Mouse (Mus musculus) v-Abl transformed pro-B cells (cell line): Measurements from ENCODE around the gene Cnbd2.

Source experiments
- in situ Hi-C, 2 experiments: fragments of 400-800 bp; cut with MboI; formaldehyde crosslinking; loops; one replicate each; pipeline ENCODE4 v1.15.1; 2025; ENCODE audit not compliant: unreplicated experiment in 2 of 2

Gene Cnbd2

DNA sequence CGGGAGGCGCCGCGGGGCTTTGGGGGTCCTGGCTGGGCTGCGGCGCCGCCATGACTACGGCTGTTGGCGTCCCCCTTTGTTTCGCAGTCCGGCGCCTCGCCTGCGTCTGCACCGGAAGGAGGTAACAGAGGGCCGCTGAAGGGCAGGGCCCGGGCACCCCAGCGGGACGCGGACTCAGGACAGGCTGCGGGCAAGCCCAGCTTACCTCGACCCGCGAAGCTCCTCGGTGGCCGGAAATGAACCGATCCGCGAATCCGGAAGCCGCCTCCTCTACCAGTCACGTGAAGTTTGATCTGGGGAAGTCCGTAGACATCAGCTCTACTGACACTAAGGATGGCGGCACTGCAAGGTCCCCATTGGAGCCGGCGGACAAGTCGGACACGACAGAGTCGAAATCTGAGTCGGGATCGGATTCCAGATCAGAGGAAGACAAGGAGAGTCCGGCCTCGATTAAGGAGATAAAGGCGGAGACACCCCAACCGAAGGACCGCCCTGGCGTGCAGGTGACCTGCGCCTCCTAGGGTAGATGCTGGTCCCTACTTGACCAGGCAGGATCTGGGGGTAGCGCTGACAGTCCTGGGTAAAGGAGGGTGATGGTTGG, at the start of gene Cnbd2, which contains the start of gene Scand1:
Gene Cnbd2 (plus strand): TSS at position 3 of the 601 bp plus-strand sequence.
Gene Scand1 (minus strand): TSS at position 408 of the 601 bp plus-strand sequence.
- in situ Hi-C loops, result loop anchor here (5.0 to 10.0 kb wide), 2 partner anchors 90 to 92 kb away; no protein-coding TSS in a partner anchor

DNA sequence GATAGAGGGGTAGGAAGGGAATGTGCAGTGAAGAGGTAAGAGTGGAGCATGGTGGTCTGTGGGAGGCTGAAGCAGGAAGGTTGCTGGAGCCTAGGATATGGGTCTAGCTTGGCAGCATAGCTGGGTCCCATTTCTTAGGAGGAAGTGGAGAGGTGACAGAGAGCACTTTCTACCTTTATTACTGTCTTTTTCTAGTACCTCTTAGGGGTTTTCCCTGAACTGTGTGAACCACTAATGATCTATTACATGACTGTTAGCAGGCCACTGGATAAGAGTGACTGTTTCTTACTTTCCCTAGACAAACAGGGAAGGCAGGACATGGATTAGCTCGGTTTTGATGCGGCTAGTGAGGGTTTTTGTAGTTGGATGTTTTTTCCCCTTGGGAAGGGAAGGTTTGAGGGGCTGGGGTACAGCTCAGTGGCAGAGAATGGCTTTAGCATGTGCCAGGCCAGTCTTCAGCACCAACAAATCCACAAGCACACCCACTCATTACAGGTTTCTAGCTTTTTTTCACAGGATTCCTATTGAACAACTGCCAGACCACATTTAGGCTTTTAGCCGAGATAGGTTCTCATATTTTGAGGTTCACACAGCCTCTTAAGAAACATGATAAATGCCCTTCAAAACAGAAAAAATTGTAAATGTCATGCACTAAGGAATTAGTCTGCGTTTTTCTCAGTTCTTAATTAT, 48.8 kb upstream of the Cnbd2 start:
- in situ Hi-C loops, result loop anchor here (5.0 to 25.0 kb wide), 3 partner anchors 99 to 426 kb away; partner anchors contain the start of genes Eif6 (in 1 of the 2) and Fam83c (in 1 of the 2)

DNA sequence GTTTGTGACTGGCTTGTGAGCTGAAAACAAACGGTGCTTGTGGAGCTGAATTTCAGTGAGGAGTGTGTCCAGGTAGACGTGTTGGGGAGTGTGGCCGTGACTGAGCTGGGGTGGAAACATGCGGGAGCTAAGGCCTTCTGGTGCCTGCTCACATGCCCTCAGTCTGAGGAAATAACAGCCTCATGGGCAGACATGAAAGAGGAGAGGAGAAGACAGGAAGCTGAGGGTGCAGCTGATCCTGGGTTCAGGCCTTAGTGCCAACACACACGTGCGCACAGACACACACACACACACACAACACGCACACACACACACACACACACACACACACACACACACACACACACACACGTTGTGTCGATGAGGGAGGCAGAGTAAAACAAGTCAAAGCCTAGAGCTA, 44.5 kb upstream of the Cnbd2 start:
- in situ Hi-C loops, result loop anchor here in 1 of 2 experiments (10.0 to 25.0 kb wide), 2 partner anchors 103 to 430 kb away; partner anchors contain the start of genes Eif6 and Fam83c

DNA sequence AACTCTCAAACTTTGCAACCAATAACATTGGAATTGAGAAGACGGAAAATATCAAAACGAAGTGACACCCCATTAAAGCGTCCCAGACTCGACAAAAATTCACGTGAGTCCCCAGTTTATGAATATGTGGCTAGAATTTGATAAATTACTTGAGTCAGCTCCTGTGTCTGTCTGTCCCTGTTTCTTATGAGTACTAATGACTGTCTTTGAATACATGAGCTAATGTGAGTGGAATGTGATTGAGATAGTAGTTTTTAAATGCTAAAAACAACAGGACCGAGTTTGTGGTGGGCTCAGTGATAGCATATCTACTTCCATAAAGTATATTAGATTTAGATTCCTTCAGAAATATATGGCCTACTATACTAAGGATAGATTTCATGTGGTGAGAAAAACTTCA, 39.5 kb upstream of the Cnbd2 start:
- in situ Hi-C loops, result loop anchor here in 1 of 2 experiments (25.0 kb wide), 1 partner anchor 435 kb away; the partner anchor contains the start of genes Eif6 and Fam83c

DNA sequence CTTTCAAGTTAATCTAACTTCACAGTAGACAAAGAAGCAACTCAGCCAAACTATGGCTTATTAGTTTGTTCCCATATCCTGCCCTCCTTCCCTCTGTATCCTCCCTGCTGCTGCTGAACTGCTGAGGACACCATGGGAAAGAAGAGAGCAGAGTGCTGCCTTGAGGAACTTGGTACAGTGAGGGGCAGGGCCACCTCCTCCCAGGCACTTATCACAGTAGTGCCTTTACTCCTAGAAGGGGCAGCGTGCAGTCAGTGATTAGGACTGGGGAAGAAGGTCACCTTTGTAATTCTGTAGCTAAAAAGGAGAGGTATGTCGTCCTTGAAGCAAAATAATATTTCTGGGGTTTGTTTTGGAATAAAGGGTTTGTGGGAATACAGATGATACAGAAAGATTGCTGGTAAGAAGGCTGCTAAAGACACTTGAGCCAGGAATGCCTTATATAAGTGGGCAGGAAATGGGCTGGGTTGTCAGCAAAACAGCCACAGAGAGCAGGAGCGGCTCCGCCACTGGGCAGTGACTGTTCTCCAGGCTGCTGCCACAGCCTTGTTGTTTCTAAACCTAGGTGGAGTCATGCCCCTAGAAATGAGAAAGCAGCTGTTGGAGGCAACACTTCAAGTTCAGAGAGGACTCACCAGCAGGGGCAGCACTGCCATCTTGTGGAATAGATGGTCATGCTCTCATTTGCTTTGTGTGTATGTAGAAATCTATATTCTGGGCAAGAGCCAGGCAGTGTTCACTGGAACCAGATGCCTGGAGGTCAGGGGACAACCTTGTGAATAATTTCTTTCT, 33.7 kb upstream of the Cnbd2 start:
- in situ Hi-C loops, result no loop called here

DNA sequence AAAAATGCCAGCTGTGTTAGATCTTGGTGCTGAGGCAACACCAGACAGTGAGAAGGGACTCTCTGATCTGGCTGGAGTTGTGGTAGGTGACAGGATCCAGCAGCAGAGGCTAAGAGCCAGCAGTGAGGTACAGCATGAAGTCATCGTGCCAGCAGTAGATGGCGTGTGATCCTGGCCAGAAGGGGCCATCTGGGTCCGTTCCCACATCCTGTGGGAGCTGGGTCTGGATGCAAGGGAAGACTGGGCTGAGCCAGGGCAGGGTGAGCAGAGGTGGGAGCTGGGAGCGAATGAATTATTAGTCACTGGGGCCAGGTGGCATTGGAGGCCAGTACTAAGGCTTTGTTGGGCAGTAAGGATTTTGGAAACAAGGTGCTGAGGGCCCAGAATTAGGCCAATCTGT, 30.9 kb upstream of the Cnbd2 start:
- in situ Hi-C loops, result loop anchor here (10.0 kb wide), 3 partner anchors 326 to 436 kb away; partner anchors contain the start of genes Cep250 (in 1 of the 2), Gdf5 (in 1 of the 2) and Gm15557 (in 1 of the 2)

DNA sequence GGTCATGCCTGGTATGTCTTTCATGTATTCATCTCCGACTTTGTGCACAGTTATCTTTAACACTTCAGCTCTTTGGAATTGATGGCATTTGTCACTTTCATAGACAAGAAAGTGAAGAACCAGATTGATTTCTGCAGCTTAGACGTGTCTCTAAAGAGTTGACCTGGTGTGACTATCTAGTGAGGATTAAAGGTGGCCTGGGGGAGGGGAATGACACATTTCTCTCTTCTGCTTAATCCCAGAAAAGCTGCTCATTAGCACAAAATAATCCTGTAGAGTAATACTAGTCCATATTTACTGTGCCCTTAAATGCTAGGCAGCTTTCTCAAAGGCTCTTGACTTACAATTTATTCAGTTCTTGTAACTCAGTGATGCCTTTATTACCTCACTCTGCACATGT, 26.9 kb upstream of the Cnbd2 start:
- in situ Hi-C loops, result loop anchor here (10.0 kb wide), 3 partner anchors 330 to 440 kb away; partner anchors contain the start of genes Cep250 (in 1 of the 2), Gdf5 (in 1 of the 2) and Gm15557 (in 1 of the 2)

DNA sequence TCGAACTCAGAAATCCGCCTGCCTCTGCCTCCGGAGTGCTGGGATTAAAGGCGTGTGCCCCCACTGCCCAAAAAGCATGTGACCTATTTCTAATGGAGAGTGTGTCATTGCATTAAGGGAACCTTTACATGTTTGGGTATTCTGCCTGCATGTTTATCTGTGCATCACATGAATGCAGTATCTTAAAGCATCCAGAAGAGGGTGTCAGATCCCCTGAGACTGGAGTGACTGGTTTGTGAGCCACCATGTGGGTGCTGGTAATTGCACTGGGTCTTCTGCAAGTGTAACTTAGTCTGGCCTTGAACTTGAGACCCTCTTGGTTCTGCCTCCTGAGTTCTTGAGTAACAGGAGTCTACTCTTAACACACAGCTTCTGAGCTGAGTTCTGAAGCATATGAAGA, 25.4 kb upstream of the Cnbd2 start:
- in situ Hi-C loops, result loop anchor here (10.0 kb wide), 3 partner anchors 332 to 442 kb away; partner anchors contain the start of genes Cep250 (in 1 of the 2), Gdf5 (in 1 of the 2) and Gm15557 (in 1 of the 2)

DNA sequence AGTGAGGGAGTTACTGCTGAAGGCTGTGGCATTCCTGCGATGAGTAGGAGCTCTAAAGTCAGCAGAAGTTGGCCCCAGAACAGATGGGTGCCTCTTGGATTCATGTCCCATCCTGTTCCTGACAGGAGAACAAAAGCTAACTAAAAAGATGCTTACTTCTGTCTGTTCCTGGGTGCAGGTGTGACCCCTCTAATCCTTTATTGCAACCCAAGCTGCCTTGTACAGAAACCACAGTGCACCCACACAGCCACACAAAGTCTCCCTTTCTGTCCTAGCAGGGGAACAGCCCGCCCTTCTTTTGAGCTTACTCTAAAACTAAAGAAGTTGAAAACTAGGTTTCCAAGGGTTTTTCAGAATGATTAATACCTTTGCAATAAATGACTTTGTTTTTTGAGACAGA, 23.9 kb upstream of the Cnbd2 start:
- in situ Hi-C loops, result loop anchor here (10.0 kb wide), 3 partner anchors 333 to 443 kb away; partner anchors contain the start of genes Cep250 (in 1 of the 2), Gdf5 (in 1 of the 2) and Gm15557 (in 1 of the 2)

DNA sequence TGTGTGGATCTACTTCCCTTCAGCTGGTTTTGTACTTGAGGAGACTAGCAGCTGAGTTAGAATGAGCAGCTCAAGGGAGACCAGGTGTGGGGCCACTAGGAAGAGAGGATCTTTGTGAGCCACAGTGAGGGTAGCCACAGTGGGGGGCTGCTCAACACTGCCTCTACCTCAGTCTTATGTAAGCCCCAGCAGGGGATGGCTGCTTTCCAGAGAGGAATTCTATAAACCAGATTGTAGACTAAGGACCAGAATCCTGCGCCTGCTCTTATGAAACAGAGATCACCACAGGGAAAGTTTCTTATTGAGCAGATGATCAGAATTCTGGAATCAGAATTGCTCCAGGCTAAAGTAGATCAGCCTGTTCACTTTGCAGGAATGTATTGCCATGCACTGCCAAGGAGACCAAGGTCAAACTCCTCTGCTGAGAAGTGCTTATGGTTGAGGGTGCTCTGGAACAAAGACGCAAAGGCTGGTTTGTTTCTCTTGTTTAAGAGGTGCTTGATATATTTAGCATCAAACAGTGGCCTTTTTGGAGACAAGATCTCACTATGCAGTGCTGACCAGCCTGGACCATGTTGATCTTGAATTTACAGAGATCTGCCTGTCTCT, 22.4 kb upstream of the Cnbd2 start:
- in situ Hi-C loops, result loop anchor here (10.0 kb wide), 3 partner anchors 335 to 445 kb away; partner anchors contain the start of genes Cep250 (in 1 of the 2), Gdf5 (in 1 of the 2) and Gm15557 (in 1 of the 2)

DNA sequence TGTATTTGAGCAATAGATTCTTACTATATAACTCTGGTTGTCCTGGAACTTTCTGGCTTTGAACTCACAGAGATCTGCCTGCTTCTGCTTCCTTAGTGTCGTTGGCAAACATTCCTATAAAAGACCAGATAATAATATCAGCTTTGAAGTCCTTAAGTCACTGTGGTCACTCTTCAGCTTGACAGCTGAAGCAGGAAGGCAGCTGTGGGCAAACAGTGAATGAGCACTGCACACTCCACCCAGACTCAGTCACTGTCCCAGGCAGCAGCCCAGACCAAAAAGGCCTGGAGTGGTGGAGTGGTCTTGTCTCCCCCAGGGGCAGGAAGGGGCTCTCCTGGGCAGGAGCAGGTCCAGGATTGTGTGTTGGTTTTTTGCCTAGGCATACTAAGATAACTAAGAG, 20.1 kb upstream of the Cnbd2 start:
- in situ Hi-C loops, result no loop called here

DNA sequence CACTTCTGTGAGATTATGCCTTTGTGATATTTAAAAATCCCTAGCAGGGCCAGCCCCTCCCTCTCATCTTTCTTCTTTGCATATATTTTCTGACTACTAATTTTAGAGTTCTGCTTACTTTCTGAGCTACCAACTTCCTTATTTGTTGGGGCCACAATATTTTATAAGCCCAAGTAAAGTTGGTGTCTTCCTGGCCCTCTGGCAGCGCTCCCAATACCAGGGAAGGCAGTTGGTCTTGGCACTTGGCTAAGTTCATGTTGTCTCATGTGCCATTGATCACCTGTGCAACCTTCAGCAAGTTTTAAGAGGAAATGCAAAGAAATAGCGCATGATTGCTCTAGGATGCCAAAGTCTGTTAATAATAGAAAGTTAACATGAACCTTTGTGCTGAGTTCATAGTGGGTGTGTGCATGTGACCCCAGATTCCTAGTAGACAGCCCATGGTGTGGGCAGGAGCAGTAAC, 16.5 kb upstream of the Cnbd2 start:
- in situ Hi-C loops, result loop anchor here in 1 of 2 experiments (5.0 kb wide), 1 partner anchor 212 kb away; no protein-coding TSS in a partner anchor

DNA sequence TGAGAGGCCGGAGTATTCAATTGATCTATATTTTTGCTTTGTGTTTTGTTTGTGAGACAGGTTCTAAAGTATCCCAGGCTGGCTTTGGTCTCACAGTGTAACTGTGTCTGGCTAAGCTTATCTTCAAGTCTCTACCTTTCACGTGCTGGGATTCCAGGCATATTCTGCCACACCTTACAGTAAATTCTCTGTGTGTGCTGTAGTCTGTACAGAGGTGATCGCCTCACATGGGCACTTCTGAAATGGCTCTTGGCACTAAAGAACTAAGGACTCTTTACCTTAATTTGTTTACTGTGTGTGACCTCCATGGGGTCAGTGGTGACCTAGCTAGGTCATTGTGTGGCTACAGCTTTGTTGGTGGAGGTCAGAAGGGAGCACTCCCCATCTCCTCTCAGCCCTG, 15.9 kb upstream of the Cnbd2 start:
- in situ Hi-C loops, result loop anchor here in 1 of 2 experiments (5.0 kb wide), 1 partner anchor 211 kb away; no protein-coding TSS in a partner anchor

DNA sequence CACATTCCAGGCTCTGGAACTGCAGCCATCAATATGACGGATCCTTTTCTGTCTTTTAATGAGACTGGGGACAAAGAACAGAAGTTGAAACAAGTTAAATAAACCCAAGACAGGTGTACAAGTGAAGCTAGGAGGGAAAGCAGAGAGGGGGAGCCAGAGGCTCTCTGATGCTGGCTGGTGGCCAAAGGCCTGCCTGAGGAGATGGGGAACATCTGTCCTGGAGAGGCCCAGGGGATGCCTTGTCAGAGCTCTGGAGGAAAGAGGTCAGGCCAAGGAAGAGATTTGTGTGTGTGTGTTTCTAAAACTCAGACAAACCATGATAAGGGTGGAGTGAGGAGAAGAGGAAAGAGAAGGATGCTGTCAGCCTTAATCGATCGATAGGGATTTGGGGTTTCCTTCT, 14.4 kb upstream of the Cnbd2 start:
- in situ Hi-C loops, result loop anchor here in 1 of 2 experiments (5.0 kb wide), 1 partner anchor 210 kb away; no protein-coding TSS in a partner anchor

DNA sequence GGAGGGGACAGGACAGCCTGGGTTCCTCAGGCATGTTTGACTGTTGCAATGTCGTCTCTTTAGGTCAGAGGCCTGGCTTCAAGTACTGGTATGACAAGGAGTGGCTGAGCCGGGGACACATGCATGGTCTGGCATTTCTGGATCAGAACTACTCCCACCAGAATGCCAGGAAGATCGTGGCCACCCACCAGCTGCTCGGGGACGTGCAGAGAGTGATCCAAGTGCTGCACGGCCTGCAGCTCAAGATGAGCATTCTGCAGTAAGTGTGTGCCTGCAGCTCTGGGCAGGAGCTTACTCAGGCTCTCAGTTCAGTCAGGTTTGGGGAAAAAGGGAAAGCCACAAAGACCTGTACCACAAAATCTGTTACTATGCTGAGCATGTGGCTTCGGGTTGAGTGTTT, 13.6 kb upstream of the Cnbd2 start:
- in situ Hi-C loops, result loop anchor here in 1 of 2 experiments (5.0 kb wide), 1 partner anchor 209 kb away; no protein-coding TSS in a partner anchor

DNA sequence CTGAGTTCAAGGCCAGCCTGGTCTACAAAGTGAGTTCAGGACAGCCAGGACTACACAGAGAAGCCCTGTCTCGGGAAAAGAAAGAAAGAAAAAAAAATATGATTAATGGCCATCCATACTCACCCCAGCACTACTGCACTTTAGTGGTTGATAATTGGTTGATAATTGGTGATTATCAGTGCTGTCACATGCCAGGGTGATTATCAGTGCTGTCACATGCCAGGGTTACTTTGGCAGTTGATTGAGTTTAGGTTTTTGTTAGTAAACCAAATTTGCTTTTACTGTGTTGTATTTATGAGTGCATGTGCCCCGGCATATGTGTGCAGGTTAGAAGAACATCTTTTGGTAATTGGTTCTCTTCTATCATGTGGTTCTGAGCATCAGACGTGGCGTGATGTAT, 10.0 kb upstream of the Cnbd2 start:
- in situ Hi-C loops, result loop anchor here in 1 of 2 experiments (5.0 kb wide), 1 partner anchor 200 kb away; no protein-coding TSS in a partner anchor

DNA sequence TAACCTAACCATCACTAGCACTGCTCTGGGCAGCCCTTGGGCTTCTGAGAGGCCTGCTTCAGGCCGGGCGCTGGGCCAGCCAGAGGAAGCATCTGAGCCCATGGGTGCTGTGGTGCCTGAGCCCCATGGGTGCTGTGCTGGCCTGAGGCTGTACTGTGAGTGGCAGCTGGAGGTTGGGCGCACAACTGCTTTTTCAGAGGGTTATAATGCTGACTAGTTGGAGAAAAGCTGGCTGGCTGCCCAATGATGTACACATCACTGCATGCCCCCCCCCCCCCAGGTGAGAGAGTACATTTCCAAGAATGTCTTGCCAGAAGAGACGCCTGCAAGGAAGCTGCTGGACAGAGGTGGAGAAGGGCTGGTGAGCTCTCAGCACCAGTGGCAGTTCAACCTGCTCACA, 7.7 kb upstream of the Cnbd2 start:
- in situ Hi-C loops, result loop anchor here in 1 of 2 experiments (5.0 kb wide), 1 partner anchor 198 kb away; no protein-coding TSS in a partner anchor

DNA sequence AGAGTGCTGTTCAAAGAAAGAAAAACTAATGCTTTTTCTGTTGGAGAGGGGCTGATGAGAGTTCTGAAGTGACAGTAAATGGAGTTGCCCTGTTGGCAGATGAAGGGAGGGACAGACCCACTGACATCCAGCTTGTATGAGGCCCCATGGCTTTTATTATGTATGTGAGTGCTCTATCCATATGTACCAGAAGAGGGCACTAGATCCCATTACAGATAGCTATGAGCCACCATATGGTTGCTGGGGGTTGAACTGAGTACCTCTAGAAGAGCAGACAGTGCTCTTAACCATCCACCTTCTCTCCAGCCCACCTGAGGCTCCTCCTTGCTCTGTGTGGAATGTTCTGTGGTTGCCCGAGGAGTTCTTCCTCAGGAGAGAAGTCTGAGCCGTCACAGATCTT, 6.3 kb upstream of the Cnbd2 start:
- in situ Hi-C loops, result loop anchor here in 1 of 2 experiments (5.0 kb wide), 1 partner anchor 396 kb away; no protein-coding TSS in a partner anchor

DNA sequence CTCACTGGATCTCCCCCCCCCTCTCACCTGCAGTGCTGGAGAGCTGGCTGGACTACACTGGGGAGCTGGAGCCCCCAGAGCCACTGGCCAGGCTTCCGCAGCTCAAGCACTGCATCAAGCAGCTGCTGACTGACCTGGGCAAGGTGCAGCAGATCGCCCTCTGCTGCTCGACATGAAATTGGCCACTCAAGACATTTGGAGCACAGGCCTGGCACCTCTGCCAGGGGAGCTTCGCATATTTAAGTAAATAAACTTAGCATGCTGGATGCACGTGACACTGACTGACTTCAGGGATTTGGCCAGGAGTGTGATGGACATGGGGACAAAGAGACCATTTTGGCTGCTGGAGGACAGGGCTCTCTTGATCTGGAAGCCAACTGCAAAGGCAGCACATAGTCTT, 4.8 kb upstream of the Cnbd2 start:
- in situ Hi-C loops, result loop anchor here in 1 of 2 experiments (5.0 kb wide), 1 partner anchor 395 kb away; no protein-coding TSS in a partner anchor
